Mouse (Mus musculus) left cerebral cortex, adult 8-10 months (tissue): Measurements from ENCODE around the gene Mrrf. TPM values are rescaled to one million over a fixed set of nuclear protein-coding genes. Genes with fewer than 3 reads are reported as not detected.
"Not testable (repeated sequence)": the region's sequence is repeated elsewhere in the genome, so short reads cannot be mapped to it uniquely, and the experiment has no call there.

Experiments
- DNase-seq, 2 experiments: peaks; one replicate each; pipeline ENCODE4 v3.0.0; 2022; ENCODE audit warnings: low spot score in 2 of 2
- total RNA-seq, 4 experiments: library from RNA; stranded (reverse); gene quantifications; 2 replicates each; pipeline ENCODE4 v1.2.4; 2022

Mrrf gene
- total RNA-seq, 4 experiments from 2014 or later: 15.4 to 25.6 (median 18.5) TPM

DNA sequence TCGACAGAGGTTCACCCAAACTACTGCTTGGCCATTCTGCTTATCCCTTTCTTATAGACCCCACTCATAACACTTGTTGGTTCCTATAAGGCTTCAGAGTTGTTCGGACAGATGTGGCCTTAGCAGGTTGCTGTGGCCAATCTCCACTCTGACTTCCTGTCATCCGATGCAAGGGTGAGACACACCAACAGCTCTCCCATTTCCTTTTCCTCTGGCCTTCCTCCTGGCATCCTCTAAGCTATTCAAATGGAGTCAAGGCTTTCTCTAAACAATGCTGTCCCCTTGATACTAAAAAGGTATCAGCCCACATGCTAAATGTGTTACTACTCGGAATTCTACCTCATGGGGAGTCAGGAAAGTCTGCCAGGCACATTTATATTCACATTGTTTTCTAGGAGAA is 8.2 kb upstream of the Mrrf start:
- DNase-seq: no peak

DNA sequence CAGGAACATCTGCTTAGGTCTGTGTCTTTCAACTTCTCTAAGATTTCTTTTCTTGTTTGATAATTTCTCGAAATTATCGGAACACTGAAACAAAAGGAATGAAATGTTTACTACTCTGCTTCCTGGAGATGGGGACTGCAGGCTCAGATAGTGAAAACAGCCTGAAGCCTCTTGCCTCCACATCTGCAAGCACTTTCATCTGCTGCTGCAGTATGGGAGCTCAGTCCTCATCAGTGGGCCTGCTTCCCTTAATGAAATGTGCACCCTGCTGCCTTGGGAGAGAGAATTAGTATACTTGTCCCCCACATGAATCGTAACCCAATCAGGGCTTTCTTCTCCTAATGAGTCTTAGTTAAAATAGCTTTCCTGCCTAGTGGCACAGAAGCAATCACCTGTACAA is 7.1 kb upstream of the Mrrf start:
- DNase-seq: no peak

DNA sequence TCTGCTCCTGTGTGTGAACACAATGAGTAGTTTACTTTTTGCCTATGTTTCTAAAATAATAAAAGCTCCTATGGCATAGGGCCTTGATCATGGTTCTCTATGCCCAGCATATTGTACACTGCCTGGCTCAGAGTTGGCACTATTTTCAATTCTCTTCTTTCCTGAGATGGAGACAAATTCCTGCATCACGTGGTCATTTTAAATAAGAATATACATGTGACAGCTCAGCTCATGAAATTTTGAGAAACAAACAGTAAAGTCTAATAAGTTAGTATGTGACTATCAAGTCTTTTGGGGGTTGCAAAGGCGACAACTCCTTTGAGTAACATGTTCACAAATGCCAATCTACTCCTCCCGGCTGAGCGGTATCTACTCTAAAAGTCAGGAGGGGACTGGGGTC is 302 bp upstream of the Mrrf start:
- DNase-seq: no peak

DNA sequence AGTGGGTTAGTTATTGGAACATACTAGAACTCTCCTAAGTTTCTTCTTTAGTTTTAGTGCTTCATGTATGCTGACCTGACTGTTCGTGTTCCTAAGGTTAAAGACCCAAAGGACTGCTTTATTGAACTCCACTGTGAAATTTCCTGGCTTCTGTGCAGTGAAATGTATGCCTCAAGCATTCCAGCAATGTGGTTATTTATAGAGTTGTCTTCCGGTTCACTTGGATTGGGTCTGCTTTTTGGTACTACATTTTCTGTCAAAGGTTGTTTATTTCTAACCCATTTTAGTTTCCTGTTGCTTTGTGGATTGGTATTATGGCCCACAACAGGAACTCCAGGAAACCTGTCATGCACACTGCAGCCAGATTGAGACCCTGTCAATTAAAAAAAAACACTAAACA is 2.9 kb downstream of the Mrrf start:
- no peak for DNase-seq

DNA sequence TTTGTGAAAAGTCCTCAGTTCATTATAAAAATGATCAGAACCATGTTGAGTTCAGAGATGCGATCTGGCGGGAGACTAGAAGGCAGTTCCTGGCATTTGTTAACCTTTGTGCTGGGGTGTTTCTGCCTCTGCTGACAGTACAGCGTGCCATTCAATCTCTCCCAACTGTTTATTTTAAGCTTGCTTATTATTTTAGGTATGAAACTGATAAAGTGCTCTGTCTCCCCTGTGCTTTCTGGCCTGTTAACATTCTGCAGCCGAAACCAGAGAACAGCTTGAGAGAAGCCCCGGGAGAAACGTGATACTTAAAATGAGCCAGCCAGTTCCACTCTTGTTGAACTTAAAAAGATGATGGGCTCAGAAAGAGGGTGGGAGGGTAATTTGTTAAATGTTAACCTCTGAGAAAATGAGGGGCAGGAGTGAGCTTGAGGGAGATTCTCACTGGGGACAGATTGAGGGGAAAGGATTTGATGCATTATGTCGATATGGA is 12.7 kb downstream of the Mrrf start:
- DNase-seq: no peak

DNA sequence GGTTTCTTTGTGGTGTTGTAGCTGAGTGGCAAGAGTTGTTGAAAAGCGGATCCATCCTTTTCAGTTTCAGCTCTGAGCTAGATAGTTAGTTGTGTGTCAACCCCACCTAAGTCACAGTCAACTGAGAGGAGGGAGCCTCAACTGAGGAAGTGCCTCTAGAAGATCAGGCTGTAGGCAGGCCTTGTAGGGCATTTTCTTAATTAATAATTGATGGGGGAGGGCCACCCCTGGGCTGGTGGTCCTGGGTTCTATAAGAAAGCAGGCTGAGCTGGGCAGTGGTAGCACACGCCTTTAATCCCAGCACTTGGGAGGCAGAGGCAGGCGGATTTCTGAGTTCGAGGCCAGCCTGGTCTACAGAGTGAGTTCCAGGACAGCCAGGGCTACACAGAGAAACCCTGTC is 16.2 kb downstream of the Mrrf start:
- DNase-seq: not testable (repeated sequence)

DNA sequence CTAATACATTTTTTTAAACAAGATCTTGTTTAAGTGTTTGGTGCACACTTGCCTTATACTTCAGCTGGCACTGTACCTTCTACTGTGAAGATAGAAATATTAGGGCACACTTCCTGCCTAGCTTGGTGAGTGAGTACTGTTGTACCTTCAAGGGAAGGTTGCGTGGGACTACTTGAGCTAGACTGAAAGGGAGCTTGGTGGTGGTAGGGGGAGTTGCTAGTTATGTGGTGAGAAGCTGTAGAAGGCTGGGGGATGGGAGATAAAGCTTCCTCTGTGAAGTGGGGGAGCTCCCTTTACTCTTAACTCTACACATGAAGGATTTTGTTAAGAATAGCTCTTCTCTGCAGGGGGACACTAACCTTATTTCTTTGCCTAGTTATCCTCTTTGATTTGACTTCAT is 21.3 kb downstream of the Mrrf start:
- DNase-seq: no peak

DNA sequence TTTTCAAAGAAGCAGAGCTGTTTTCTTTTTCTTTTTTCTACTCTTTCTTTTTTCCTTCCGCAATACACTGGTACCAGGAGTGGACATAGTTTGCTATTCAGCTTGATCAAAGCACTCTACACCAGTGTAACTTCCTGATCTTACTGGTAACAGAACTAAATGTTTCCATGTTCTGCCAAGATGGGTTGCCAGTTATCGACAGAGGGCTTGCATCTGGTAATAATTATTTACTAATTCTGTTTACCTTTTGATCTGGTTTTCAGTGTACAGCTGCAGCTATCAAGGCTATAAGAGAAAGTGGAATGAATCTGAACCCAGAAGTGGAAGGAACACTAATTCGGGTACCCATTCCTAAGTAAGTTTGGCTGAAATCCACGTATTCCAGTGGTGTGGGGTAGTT is 23.1 kb downstream of the Mrrf start:
- DNase-seq: no peak

DNA sequence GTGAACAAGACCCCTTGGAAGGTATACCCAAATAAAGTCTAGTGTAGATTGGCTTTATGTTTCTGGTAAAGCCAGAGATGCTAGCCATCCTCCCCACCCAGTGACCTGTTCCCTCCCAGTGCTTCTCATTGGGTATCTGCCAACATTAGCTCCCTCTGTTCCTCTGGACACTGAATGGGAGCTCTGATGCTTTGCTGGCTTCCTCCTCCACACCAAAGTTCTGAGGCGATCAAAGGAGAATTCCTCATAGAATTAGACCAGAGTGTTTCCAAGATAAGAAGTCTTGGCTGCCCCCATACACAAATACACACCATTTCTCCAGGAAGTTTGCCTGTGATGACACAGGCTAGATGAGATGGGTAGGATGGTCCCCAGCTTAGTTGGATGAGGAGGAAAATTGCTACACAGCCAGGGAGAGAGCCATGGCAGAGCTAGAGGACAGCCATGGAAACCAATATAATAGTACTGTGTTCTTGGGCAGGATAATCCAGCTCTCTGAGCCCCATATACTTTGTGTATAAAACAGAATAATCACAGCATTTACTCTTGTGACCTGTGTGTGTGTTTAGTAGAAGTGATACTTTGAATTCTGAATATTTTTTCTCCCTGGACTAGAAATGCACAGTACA is 31.9 kb downstream of the Mrrf start:
- no peak for DNase-seq

DNA sequence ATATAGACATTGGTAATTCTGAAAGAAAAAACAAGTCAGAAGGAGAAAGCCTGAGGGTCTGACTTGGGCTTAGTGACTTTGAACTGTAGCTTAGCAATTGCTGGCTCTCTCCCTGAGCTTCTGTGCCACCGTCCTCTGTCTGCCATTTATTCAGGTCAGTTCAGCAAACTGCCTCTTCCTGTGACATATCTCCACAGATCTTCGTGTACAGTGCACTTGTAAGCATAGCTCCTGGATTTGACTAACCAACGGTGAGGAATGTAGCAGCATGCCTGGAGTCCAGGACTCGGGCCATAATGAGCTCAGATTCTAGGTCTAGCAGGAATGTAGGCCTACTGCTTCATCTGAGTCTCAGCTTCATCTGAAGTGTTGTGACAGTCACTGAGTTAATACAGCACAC is 33.0 kb downstream of the Mrrf start:
- no peak for DNase-seq

DNA sequence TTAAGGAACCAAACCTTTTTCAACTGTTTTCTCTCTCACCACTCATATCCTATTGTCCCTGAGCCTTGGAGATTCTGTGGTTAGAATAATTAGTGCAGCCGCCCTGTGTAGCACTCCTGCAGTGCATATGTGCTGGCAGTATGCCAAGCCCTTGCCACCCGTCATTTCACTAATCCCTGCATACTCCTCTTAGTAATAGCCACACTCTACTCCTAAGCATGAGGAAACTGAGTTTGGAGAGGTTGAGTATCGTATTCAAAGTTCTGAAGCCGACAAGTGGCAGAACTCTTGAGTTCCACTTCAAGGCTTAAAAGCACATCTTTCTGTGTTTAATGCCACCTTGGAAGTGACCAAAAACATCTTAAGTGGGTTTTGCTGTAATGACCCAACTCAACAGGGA is 35.9 kb downstream of the Mrrf start:
- DNase-seq: no peak

DNA sequence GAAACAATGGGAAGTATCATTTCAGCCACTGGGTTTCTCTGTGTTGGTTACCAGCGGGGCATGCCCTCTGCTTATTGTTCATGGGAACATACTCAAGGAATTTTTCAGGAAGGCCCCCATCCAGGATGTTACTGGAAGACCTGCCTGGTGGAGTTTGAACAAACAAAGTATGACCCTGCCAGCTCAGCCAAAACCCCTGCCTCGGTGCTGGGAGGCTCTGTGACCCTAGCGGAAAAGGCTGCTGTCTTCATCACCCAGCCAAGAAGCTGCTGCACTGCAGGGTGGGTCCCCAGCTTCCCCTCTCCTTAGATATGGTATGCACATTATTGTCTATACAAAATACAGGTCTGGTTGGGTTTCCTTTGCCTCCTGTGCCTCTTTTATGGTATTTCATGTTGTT is 36.4 kb downstream of the Mrrf start:
- DNase-seq: no peak

DNA sequence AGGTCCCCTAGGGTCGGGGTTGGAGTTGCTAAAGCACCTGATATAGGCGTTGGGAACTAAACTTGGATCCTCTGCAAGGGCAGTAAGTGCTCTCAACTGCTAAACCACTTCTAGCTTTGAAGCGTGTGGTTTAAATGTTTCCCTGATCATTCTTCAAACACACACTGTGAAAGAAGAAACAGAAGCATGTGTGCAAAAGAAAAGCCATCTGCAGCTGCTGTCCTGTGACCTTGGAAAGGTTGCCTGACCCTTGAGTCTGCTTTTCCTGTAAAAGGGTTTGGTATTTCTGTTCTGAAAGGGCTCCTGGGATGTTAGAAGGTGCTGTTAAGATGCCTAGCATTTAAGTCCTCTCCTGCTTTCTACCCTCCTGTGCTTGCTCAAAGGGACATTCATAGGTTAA is 43.3 kb downstream of the Mrrf start:
- DNase-seq: no peak

DNA sequence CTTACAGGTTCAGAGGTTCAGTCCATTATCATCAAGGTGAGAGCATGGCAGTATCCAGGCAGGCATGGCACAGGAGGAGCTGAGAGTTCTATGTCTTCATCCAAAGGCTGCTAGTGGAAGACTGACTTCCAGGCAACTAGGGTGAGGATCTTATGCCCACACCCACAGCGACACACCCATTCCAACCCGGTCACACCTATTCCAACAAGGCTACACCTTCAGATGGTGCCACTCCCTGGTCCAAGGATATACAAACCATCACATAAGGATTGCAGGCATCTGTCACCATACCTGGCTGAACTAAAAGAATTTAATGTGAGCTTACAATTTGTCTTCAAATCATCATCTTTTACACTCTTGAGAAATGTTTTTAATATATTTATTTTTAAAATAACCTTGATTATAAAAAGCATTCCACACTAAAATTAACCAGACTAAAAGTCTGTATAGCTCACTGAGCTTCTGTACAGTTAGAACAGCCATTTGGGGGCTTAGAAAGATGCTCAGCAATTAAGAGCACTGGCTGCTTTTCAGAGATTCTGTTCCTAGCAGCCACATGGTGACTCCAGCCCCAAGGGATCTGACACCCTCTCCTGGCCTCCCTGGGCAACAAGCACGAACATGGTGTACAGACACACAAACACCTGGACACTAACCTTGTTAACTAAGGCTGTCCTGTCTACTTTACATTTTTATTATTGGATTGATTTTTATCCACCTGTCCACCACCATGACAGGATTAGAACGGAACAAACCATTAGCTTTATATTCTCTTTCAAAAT is 45.6 kb downstream of the Mrrf start:
- DNase-seq: not testable (repeated sequence)

DNA sequence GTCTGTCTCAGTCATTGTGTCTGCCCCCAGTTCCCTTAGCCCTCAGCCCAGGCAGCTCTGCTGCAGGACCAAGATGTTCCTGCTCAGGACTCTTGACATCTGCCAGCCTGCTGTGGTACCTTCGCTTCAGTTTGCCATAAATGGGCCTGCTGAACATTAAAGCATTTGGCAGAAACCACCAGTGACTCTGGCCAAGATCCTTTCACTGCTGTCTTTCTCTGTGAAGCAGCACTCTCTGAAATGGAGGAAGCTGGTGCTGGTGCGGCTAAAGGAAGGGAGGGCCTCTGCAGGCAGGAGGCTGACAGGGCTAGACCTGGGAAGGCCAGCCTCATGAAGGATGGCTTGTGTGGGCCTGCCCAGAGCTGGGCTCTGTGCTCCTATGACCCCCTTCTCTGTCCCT is 47.1 kb downstream of the Mrrf start:
- no peak for DNase-seq

DNA sequence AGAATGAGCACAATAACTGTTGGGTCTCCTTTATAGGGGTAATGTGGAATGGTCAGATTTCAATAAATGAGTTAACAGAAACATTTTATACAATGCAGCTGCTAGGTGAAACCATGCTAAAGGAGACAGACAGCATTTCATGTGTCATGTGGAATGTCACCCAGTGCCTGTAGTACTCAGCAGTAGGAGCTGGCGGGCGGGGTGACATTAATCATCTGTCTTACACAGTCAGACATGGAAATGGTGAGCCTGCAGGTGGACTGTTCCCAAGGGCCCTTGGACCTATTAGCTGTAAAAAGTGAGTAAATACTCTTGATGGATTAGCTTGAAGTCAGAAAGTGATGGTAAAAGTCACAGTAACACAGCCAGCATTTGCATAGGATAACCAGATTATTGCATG is 48.0 kb downstream of the Mrrf start:
- DNase-seq: no peak

DNA sequence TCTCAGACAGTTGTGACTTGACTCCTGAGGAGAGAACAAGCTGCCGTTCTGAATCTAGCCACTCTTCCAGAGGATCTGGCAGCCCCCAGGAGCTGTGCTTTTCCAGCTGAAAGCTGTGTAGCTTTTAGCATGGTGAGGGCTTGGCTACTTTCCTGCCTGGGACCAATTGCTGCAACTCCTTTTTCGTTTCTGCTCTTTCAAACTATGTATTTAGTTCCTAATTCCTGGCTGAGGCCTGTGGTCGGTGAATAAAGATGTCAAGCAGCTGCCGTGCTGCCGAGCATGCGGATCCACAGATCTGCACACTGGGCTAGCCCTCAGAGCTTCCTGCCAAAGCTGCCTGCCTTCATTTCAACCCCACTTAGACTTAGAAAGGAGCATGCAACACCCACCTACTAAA is 48.7 kb downstream of the Mrrf start:
- DNase-seq: no peak

DNA sequence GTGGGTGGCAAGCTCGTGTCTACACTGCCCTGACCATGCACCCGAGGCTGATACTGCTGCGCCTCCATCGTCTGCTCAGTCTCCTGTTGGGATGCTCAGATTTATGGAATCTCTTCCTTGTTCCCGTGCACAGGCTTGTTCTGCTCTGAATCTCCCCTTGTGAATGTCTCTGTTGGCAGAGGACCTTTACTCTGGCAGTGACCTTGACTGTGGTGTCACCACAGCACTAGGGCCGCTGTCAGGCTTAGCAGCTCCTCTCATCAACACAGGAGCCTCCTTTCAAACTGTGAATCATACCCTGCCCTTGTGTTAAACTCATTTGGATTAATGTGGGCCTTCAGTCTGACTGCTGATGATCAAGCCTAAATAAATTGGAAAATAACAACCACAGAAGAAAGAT is 53.0 kb downstream of the Mrrf start:
- not testable (repeated sequence) for DNase-seq

DNA sequence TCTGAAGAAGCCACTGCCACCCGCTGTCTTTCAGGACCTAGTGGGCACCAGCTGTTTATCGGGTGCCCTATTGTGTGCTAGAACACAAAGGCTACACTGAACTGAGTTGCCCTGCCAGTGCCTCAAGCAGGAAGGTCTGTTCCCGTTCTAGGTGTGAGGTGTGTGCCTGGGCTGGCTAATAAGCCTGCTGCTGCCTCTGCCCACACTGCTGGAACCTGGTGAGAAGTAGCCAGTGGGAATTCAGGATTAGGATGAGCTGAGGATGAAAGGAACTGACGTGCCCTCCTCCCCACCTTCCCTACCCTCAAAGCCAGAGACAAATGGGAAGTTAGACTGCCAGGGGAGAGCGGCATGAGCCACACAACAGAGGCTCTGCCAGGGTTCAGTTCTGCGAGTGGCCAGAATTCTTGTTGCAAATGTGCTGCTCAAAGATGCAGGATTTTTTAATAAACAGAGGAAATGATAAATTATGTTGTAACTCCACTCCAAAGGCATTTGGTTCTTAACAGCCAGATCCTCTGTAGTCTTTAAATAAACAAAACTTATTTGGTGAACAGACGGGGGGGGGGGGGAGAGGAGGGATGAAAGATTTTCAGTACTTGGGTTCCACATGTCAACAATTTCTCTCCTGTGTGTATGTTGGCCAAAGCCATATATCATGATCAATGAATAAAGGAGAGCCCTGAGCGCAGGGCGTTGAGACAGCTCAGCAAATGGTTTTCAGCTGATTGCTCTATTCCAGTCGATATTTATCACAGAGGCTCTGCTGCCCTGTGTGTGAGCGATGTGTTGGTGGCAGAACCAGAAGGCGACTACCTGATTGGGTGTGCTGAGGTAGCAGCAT is 55.1 kb downstream of the Mrrf start:
- DNase-seq: no peak

DNA sequence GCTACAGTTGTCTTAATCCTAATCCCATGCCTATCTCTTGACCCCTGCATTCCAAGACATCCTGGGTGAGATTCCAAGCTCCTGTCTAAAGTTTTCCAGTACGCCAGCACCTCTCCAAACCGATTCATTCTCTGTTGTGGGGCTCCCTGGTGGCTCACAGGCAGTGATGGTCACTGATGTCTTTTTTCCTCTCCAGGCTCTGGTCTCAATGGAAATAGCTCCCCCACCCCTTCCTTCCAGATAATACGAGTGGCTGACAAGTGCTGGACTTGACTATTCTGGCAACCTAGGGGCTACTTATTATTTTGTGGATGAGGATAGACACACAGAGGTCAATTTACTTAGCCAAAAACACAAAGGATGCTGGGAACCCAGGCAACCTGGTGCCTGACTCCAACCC is 60.8 kb downstream of the Mrrf start:
- no peak for DNase-seq

DNA sequence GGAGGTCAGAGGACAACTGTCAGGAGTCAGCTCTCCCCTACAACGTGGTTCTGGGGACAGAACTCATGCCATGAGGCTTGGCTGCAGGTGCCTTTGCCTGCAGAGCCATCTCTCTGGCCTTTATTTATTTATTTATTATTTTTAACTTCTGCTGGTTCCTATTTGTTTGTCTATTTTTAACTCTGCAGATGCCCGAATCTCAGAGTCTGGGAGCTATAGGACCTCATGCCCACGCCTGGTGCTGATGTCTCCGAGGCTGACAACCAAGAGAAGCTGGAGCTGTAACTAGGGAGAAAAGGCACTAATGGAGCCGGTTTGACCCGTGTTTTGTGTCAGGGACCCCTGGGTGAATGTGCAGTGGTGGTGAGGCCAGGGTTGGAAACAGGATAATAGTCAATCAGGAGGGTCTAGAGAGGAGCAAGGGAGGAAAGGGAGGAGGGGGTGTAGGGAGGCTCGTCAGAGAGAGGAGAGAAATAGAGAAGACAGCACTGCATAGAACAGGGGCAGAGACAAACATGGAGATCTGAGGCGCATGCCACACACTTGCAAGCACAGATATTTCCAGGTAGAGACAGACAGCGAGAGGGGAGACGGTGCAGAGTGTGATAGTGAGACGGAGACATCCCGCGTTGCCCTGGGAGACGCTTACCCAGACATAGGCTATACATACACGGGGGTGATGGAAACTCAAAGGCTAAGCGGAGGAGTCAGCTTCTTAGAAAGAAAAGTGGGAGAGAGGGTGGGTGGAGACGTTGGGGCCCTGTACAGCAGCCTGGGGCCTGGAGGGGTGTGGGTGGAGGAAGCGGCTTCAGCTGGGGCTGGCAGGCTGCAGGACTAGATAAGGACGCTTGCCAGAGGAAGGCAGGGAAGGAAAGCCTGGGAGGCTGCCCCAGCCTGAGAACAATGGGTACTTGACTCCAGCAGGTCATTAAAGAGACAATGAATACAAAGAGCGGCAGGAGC is 62.0 kb downstream of the Mrrf start:
- DNase-seq: peak; percentile 39 to 88
